Mouse (Mus musculus): ENCODE measurements around the gene Kmt2c. TPM values are rescaled to one million over a fixed set of nuclear protein-coding genes. Genes with fewer than 3 reads are reported as not detected.

Kmt2c gene
- total RNA-seq (2023) = 100 to 1,000 TPM; 108 to 110 TPM

GRCm38 (mm10) chr5:25498346-25498820 is at the start of gene Kmt2c:
Gene Kmt2c (minus strand): TSS chr5:25498783.

GRCm38 (mm10) chr5:25515767-25516166 is 17.2 kb upstream of the Kmt2c start, which contains the start of gene Cct8l1:
Gene Cct8l1 (plus strand): TSS chr5:25516067.

GRCm38 (mm10) chr5:25222752-25223702 is 275.6 kb downstream of the Kmt2c start, which contains the start of gene E130116L18Rik:
Gene E130116L18Rik (minus strand): TSS chr5:25223153.

Other genes starting within 250 kb of the Kmt2c start
- not detected for gene Cct8l1, start 17.3 kb upstream of the Kmt2c start, total RNA-seq (2023)
- gene Xrcc2, start 207.0 kb upstream of the Kmt2c start, total RNA-seq (2023) = 1 to 10 TPM; 8.1 to 9.3 TPM

Data from neutrophil, adult 59 days (primary cell).